Mouse (Mus musculus): Measurements from ENCODE around the gene Ubtfl1.
A peak's percentile ranks its signal among the peaks of the same experiment; 100 is the strongest.
"Not testable (repeated sequence)": the region's sequence is repeated elsewhere in the genome, so short reads cannot be mapped to it uniquely, and the experiment has no call there.

Gene Ubtfl1

GRCm38 (mm10) chr9:18404118-18404517 lies at the start of gene Ubtfl1:
TSS of gene Ubtfl1 (plus strand) at chr9:18404418.
- no peak for DNase-seq

- not testable (repeated sequence) for DNase-seq
Measured at GRCm38 (mm10) chr9:18373026-18373425, 31.2 kb upstream of the Ubtfl1 start.

- no peak for DNase-seq
Measured at GRCm38 (mm10) chr9:18385782-18386181, 18.4 kb upstream of the Ubtfl1 start.

- DNase-seq: no peak
Measured at GRCm38 (mm10) chr9:18399629-18400028, 4.6 kb upstream of the Ubtfl1 start.

GRCm38 (mm10) chr9:18402895-18403294 lies 1.3 kb upstream of the Ubtfl1 start, which contains the start of gene Naalad2:
TSS of gene Naalad2 (minus strand) at chr9:18402995.
- not testable (repeated sequence) for DNase-seq

GRCm38 (mm10) chr9:18412371-18412770 lies 8.2 kb downstream of the Ubtfl1 start:
- DNase-seq: not testable (repeated sequence)

GRCm38 (mm10) chr9:18430354-18430753 lies 26.1 kb downstream of the Ubtfl1 start, which contains the start of gene Mbd3l2:
TSS of gene Mbd3l2 (plus strand) at chr9:18430654.
- no peak for DNase-seq

- DNase-seq: peak; percentile 5
Measured at GRCm38 (mm10) chr9:18431687-18432086, 27.5 kb downstream of the Ubtfl1 start.

GRCm38 (mm10) chr9:18456520-18456919 lies 52.3 kb downstream of the Ubtfl1 start:
- DNase-seq: no peak

All from right cerebral cortex, postnatal 4 days (tissue).